Mouse (Mus musculus) forebrain, postnatal 0 days (tissue): ENCODE data around the gene Ldlrad3. TPM values are rescaled to one million over a fixed set of nuclear protein-coding genes. Genes with fewer than 3 reads are reported as not detected.

Experiments used
- ATAC-seq: fragments of 200-750 bp; cut with Nextera tagmentation; 2 replicates; pipeline ENCODE4 v1.8.0; 2017; ENCODE audit warnings: mild to moderate bottlenecking, moderate library complexity
- DNase-seq: peaks from one replicate; pipeline ENCODE4 v3.0.0-alpha.2; 2015
- H3K27ac ChIP-seq: fragments of 300-500 bp; sonication (generic); 2 replicates; pipeline ENCODE4 v1.5.1; 2014; ENCODE audit warnings: low read depth, mild to moderate bottlenecking, antibody characterized with exemption, low read length, moderate library complexity, mixed read lengths
- H3K27me3 ChIP-seq: fragments of 300-500 bp; sonication (generic); 2 replicates; pipeline ENCODE4 v1.6.1; 2014; ENCODE audit warnings: mild to moderate bottlenecking, low read length, mixed read lengths; ENCODE audit not compliant: insufficient read depth
- H3K36me3 ChIP-seq: fragments of 300-500 bp; sonication (generic); 2 replicates; pipeline ENCODE4 v1.6.1; 2014; ENCODE audit warnings: mild to moderate bottlenecking, moderate library complexity; ENCODE audit not compliant: insufficient read depth
- H3K4me1 ChIP-seq: fragments of 300-500 bp; sonication (generic); 2 replicates; pipeline ENCODE4 v1.6.1; 2014; ENCODE audit warnings: antibody characterized with exemption; ENCODE audit not compliant: insufficient read depth
- H3K4me2 ChIP-seq: fragments of 300-500 bp; sonication (generic); 2 replicates; pipeline ENCODE4 v1.6.1; 2014; ENCODE audit warnings: low read depth, mild to moderate bottlenecking, moderate library complexity
- H3K4me3 ChIP-seq: fragments of 300-500 bp; sonication (generic); 2 replicates; pipeline ENCODE4 v1.5.1; 2014; ENCODE audit warnings: low read depth, low read length, mixed read lengths
- H3K9ac ChIP-seq: fragments of 300-500 bp; sonication (generic); 2 replicates; pipeline ENCODE4 v1.6.1; 2014; ENCODE audit warnings: mild to moderate bottlenecking
- H3K9me3 ChIP-seq: fragments of 300-500 bp; sonication (generic); 2 replicates; pipeline ENCODE4 v1.6.1; 2016; ENCODE audit warnings: low read length
- CTCF ChIP-seq: sonication (generic); IDR thresholded peaks from 2 replicates; pipeline ENCODE4 v1.5.1; 2016; ENCODE audit warnings: antibody characterized with exemption, control low read depth, low read depth
- WGBS: fragments of 180-500 bp; shearing (Covaris S2); extraction: QIAGEN DNeasy Blood & Tissue Kit; methylation state at CpG from one replicate; pipeline ENCODE4 v1.1.7; 2014; 5-methylcytosine and 5-hydroxymethylcytosine counted together
- polyA plus RNA-seq: library from polyadenylated mRNA; unstranded; fragments of >200 nt; fragmentation: Nextera tagmentation; extraction: Ambion mirVana; gene quantifications from 2 replicates; pipeline ENCODE4 v1.2.1, GENCODE M21; 2015
- total RNA-seq: library from RNA; depleted of rRNA; stranded (reverse); fragments of >200 nt; gene quantifications from 2 replicates; pipeline ENCODE4 v1.2.3, GENCODE M21; 2014

Ldlrad3 gene
- total and polyA plus RNA-seq, 2 experiments from 2014 or later = 20.9 to 23.4 TPM

GRCm38 (mm10) chr2:102077554-102077953 is 108.6 kb downstream of the Ldlrad3 start:
- Histone ChIP-seq H3K4me3 (no peak overlapping the region), H3K27me3 (no peaks in the 10 kb centered on the region), H3K36me3 (no peaks in the 10 kb centered on the region), H3K4me2 (no peak overlapping the region), H3K27ac (no peak overlapping the region), H3K9ac (no peak overlapping the region), H3K4me1 (no peaks in the 10 kb centered on the region), H3K9me3 (no peaks in the 10 kb centered on the region)
- DNase-seq (peak; percentile 79), ATAC-seq (0 out of 2 replicates have a peak, but pooled peaks have one; percentile 18)
- WGBS = 42% methylated on average over 4 of the region's 4 CpGs
- TF ChIP-seq CTCF = peak; percentile 73

- H3K27me3 ChIP-seq = no peaks in the 10 kb centered on the region
- 96% methylated on average over 6 of the region's 6 CpGs for WGBS
- H3K9me3 ChIP-seq = no peaks in the 10 kb centered on the region
- no peak for DNase-seq
- 0 out of 2 replicates have a peak, but pooled peaks cover 2% of the 10 kb centered on the region for H3K4me1 ChIP-seq
- TF ChIP-seq CTCF = no peak
- ATAC-seq = no peak
- no peak overlapping the region for H3K27ac ChIP-seq
- H3K4me3 ChIP-seq = no peak overlapping the region
- H3K4me2 ChIP-seq = no peak overlapping the region
- no peak overlapping the region for H3K9ac ChIP-seq
- H3K36me3 ChIP-seq = no peaks in the 10 kb centered on the region
Observed at GRCm38 (mm10) chr2:102076237-102076636, 109.9 kb downstream of the Ldlrad3 start.

GRCm38 (mm10) chr2:102073266-102074037 is 112.7 kb downstream of the Ldlrad3 start:
- H3K4me2 ChIP-seq = no peak overlapping the region
- ATAC-seq = no peak

GRCm38 (mm10) chr2:102072859-102073258 is 113.3 kb downstream of the Ldlrad3 start:
- no peak overlapping the region for H3K9ac ChIP-seq
- no peak for DNase-seq
- ATAC-seq = no peak
- H3K4me2 ChIP-seq = no peak overlapping the region
- H3K4me1 ChIP-seq = 0 out of 2 replicates have a peak, but pooled peaks cover 4% of the 10 kb centered on the region
- no peaks in the 10 kb centered on the region for H3K27me3 ChIP-seq
- 82% methylated on average over 4 of the region's 4 CpGs for WGBS
- H3K36me3 ChIP-seq = no peaks in the 10 kb centered on the region
- TF ChIP-seq CTCF = no peak
- no peak overlapping the region for H3K27ac ChIP-seq
- H3K9me3 ChIP-seq = no peaks in the 10 kb centered on the region
- H3K4me3 ChIP-seq = no peak overlapping the region

More at GRCm38 (mm10) chr2:102073266-102074037, 112.7 kb downstream of the Ldlrad3 start:
- H3K4me1 ChIP-seq = 0 out of 2 replicates have a peak, but pooled peaks cover 4% of the 10 kb centered on the region
- no peaks in the 10 kb centered on the region for H3K27me3 ChIP-seq
- 95% methylated on average over 6 of the region's 6 CpGs for WGBS
- H3K9me3 ChIP-seq = no peaks in the 10 kb centered on the region
- H3K4me3 ChIP-seq = no peak overlapping the region
- no peak for TF ChIP-seq CTCF
- no peaks in the 10 kb centered on the region for H3K36me3 ChIP-seq
- H3K9ac ChIP-seq = no peak overlapping the region
- H3K27ac ChIP-seq = no peak overlapping the region
- DNase-seq = no peak

GRCm38 (mm10) chr2:102071022-102071717 is 115.0 kb downstream of the Ldlrad3 start:
- H3K36me3 ChIP-seq = no peaks in the 10 kb centered on the region
- H3K4me1 ChIP-seq = 0 out of 2 replicates have a peak, but pooled peaks cover 4% of the 10 kb centered on the region
- no peaks in the 10 kb centered on the region for H3K27me3 ChIP-seq
- TF ChIP-seq CTCF = no peak
- no peak overlapping the region for H3K4me2 ChIP-seq
- H3K4me3 ChIP-seq = no peak overlapping the region
- H3K9ac ChIP-seq = no peak overlapping the region
- DNase-seq (peak; percentile 82), ATAC-seq (peak; percentile 81)
- WGBS = 45% methylated on average over 10 of the region's 10 CpGs
- no peaks in the 10 kb centered on the region for H3K9me3 ChIP-seq
- peak overlapping the region; percentile 35; the same call in 1 of the 2 replicates for H3K27ac ChIP-seq

GRCm38 (mm10) chr2:102064826-102065441 is 121.3 kb downstream of the Ldlrad3 start:
- no peaks in the 10 kb centered on the region for H3K36me3 ChIP-seq

More at GRCm38 (mm10) chr2:102064826-102065441, 121.3 kb downstream of the Ldlrad3 start:
- 89% methylated on average over 8 of the region's 8 CpGs for WGBS
- H3K4me1 ChIP-seq = no peaks in the 10 kb centered on the region
- H3K9me3 ChIP-seq = no peaks in the 10 kb centered on the region
- ATAC-seq (no peak), DNase-seq (no peak)
- TF ChIP-seq CTCF = no peak
- H3K4me3 ChIP-seq = no peak overlapping the region
- H3K27me3 ChIP-seq = no peaks in the 10 kb centered on the region
- H3K9ac ChIP-seq = no peak overlapping the region
- no peak overlapping the region for H3K27ac ChIP-seq
- H3K4me2 ChIP-seq = no peak overlapping the region
